Mouse (Mus musculus) left cerebral cortex, postnatal 25 days (tissue): ENCODE measurements at regions not wholly inside any gene's neighbourhood (a gene's known extent, or its start where the extent isn't known, plus 50 kb on each side); places are given as distances from the start of the nearest gene placed in this dataset.

ENCODE experiments used
- DNase-seq, 2 experiments: peaks; one replicate each; pipeline ENCODE4 v3.0.0; 2022; ENCODE audit warnings: low spot score in 2 of 2, mixed read lengths in 1 of 2
- intact Hi-C: fragments of 180-260 bp; cut with DNase I; formaldehyde crosslinking; loops from one replicate; pipeline ENCODE4 v1.15.1; 2025

DNA sequence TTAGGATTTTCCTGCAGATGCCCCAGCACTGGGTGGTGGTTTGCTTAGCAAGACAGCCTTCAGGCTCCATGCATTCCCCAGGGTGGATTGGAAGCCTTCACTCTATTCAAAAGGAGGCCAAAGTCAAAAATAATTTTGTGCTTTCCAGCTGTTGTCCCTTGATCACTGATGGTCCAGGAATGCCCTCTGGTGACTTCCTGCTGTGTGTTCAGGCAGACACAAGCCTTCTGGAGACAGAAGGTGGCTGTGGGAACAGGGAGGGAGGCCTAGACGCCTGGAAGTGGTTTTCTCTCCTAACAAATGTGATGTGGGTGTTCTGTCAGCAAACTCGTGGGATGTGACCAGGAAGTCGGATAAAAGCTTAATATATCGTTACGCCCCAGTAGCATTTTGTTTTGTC lies 81.3 kb downstream of the Atp6ap1l start:
- DNase-seq, result peak; percentile 12 to 34
- intact Hi-C loops, result no loop called here

DNA sequence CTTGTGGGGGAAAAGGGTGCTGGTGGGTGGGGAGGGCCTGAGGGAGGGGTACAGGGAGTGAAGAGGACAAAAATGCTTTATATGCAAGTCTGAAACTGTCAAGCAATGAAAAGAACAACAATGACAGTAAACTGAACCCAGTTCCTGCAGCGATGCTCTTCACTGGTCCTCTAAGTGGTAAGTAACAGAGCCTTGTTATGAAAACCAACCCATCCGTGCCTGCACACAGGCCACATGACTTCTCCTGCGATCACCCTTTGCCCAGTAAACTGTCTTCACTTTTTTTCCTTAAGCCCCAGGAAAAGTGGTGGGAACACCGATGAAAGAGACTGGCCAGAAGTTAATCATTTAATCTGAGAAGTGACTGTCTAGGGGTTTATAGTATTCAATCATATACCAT lies 83.3 kb downstream of the Atp6ap1l start:
- intact Hi-C loops, result no loop called here
- no peak for DNase-seq

DNA sequence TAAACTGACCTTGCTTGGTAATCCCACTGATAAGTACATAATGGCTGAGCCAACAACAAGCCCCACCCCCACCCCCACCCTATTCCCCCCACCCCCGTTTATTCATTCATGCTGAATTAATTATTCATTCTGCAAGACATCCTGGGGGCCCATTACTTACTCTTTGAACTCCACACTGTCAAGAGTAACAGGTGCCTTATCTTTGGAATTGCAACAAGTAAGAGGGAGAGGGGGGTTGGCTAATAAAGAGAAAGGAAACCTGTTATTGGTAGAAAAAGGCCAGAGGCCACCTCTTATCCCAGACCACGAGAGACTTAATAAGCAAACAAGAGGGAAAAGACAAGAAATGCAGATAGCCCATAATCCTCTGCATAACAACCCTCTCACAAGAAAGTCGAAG lies 84.7 kb downstream of the Atp6ap1l start:
- intact Hi-C loops, result no loop called here
- DNase-seq, result no peak

DNA sequence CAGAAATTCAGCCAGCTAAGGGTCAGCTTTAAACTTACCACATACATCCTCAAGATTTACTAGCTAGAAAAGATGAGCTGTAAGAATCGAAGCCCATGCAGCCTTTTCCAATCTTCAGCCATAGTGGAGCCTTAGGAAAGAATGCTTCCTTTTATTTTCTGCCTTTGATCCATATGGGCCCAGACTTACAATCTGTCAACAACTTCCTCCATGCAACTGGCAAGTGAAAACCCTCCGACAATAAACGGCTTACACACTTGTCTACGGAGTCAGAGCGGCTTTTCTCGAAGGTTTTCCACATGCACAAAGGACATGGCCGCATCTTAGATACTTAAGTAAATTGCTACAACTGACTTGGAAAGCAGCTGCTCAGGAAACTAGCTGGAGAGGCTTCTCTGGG lies 85.2 kb downstream of the Atp6ap1l start:
- intact Hi-C loops, result no loop called here
- DNase-seq, result no peak

DNA sequence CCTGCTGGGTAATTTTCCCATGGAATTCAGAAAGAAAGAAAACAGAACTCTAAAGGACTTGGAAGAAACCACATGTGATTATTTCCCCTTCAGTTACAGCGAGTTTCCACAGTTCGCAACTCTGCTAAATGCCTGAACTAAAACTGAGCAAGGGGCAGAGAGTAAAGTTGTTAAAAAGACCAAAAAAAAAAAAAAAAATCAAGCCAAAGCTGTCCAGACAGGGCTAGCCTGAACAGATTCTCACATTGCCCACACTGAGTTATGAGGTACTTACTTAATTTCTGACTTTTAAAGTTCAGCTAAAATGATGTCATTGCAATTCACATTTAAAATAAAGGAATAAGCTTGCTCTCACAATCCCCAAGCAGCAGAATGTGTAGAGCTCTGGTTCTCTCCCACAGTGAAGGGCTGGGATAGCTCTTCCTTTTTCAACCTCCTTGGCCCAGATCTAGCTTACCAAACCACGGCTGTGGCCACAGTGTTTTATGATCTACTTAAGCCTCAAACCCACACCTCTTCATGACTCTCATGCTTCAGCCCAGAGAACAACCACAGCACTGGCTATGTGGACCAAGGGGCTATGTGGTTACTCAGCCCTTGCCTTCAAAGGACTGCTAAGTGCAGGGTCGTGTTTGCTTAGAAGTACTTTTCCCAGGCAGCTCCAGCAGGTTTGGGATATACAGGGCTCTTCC lies 90.8 kb downstream of the Atp6ap1l start:
- intact Hi-C loops, result no loop called here
- DNase-seq, result no peak

DNA sequence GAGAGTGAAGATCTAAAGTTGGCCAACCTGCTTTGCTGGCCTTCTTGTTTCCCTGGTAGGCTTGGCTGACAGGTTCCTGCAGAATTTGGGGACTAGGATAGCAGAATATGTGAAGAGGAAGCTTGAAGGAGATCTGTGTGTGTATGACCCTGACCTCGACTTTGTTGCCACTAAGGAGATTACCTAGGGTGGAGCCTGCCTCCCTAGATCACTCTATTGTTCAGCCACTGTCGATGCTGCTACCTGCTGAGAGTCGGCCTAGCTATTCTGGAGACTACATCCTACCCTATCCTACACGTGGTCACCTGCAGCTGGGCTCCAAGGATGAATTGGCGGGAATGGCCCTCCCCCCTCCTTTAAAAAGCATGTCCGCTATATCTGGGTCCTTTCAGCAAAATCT lies 95.1 kb downstream of the Atp6ap1l start:
- DNase-seq, result no peak
- intact Hi-C loops, result no loop called here

DNA sequence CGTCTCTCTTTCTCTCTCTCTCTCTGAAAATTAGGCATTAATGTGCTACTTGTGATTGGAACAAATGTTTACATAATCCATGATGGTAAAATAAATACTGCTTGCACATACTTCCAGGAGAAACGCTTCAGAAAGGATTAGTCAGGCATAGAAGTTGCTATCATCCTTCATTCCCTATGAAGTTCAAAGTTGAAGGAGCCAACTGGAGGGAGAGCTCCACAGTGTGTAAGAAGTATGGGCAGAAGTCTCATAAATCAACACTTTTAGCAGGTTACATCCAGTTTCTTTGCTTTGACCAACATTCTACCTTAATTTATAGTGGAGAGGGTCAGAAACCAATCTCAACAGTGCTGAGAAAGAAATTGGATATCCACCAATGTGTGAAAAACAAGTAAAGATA lies 105.5 kb downstream of the Atp6ap1l start:
- no peak for DNase-seq
- intact Hi-C loops, result no loop called here

DNA sequence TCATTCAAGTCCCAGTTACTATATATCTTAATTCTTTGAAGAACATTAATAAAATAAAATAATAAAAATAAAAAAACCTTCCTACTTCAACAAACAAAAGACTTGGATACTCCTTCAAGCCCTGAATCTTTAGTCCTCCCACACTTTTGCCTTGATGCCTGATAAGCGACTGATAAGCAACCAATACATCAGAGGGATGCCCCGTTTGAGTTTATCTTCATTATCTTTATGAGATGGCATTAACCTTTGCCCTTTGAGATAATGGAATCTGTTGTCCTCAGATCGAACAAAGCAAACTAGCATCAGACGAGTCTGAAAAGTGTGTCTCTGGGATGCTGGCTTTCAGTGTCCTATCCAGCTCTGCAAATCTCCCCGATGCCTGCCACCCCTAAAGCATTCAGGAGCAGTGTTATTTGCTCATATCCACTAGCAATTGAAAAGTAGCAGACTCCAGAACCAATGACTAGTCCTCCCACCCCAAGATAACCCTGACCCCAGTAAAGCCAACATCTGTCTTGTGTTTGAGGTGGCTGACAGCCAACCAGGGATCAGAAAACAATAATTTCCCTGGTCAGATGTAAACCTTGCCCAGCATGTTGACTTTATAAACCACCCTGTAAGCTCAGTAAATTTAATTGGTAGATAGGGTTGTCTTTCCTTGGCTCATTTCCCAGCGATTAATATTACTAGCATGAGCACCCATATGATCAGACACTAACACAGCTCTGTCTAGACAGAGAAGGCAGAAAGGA lies 106.2 kb downstream of the Atp6ap1l start:
- DNase-seq, result no peak
- intact Hi-C loops, result no loop called here

DNA sequence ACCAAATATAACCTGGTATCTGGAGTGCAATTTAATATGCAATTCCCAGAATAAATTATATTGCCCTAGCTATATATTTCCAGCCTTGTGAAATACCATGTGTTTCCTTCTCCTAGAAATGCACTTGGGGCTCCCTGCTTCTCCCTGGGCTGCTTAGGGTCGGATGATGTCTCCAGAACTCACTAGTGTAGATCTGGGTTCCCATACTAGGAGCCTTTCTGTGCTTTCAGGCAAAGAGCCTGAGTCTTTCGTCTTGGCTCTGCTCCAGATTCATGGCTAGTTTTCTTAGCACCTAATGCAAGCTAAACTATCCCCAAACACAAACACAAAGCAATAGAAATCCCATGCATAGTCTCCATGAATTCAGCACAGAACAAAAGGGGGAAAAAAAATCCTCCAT lies 106.8 kb downstream of the Atp6ap1l start:
- intact Hi-C loops, result no loop called here
- no peak for DNase-seq

DNA sequence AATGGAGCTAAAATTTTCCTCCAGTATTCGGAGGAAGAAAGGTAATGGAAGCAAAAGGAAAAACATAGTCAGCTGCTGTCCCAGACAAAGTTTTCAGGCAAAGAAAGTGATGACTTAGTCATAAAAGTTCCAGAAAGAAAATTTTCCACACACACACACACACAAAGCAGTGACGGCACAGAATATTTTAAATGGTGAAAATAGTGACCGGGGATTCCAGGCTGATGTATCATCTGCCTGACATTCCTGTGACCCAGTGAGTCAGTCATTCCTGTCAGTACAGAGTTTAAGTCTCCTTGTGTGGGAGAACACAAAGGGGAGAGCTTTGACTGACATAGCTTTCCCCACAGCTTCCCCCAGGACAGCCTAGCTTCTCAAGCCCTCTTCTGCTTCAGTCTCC lies 107.9 kb downstream of the Atp6ap1l start:
- DNase-seq, result no peak
- intact Hi-C loops, result no loop called here

DNA sequence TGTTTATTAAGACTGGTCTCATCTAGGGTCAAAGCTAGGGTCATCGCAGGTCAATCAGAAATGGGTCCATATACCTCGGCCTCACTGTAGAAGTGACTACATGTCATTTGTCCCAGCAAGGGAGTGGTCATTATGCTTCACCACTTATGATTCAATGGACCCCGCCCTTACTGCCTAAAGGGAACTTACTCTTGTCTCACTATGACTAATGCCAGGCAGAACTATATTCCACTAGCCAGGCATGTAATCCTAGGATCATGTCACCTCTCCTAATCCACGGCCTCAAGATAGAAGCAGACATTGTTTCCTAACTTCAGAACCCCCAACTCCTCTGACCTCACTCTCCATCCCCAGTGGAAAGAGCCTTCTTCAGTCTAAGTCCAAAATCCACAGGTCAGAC lies 108.3 kb downstream of the Atp6ap1l start:
- intact Hi-C loops, result no loop called here
- DNase-seq, result no peak

DNA sequence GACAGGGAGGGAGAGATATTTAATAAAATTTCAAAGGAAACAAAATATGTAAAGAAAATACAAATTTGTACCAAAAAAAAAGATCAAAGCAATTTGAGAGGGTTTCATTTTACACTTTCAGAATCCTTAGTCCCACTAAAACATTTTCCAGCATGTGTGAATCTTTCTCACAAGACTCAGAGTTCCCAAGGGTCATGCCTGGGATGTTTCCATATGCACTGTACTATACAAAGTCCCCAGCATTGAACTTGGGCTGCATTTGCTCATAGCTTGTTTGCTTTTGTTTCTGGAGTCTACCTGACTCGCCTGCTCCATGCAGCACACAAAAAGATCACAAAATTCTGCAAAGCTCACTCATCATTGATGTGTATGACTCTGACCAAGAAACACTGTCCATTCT lies 122.7 kb downstream of the Atp6ap1l start:
- DNase-seq, result no peak
- intact Hi-C loops, result no loop called here

DNA sequence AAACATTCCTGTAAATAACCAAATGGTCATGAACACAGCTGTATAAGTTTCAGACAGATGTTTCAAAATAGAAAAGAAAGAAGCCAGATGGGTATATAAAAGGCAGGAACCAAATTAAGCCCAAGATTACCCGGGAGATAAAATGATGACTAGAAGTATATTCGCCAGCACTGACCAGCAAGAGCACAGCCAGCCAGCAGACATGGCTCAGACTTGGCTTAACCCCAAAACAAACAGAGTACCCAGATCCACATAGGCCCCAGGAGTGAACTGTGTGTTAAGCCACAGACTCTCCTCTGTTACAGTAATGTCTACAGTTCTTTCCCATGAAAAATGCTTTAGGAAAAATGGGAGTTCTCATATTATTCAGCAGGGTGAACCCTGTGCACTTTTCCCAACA lies 123.2 kb downstream of the Atp6ap1l start:
- DNase-seq, result no peak
- intact Hi-C loops, result no loop called here

DNA sequence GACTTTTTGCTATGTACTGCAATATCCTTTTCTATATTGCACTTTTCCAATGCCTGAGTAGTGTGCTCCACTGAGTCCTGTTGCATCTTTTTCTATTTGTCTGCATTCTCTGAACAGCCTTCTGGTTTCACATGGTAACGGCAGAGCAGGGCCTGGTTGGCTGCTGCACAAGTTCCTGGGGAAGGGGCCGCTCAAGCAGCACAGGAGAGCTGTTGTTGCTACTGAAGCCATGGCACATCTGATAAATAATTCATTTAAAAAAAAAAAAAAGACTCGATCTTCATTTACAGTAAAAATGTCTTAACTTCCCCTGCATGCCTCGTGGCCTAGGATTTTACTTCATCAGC lies 127.2 kb downstream of the Atp6ap1l start:
- intact Hi-C loops, result no loop called here
- DNase-seq, result no peak

DNA sequence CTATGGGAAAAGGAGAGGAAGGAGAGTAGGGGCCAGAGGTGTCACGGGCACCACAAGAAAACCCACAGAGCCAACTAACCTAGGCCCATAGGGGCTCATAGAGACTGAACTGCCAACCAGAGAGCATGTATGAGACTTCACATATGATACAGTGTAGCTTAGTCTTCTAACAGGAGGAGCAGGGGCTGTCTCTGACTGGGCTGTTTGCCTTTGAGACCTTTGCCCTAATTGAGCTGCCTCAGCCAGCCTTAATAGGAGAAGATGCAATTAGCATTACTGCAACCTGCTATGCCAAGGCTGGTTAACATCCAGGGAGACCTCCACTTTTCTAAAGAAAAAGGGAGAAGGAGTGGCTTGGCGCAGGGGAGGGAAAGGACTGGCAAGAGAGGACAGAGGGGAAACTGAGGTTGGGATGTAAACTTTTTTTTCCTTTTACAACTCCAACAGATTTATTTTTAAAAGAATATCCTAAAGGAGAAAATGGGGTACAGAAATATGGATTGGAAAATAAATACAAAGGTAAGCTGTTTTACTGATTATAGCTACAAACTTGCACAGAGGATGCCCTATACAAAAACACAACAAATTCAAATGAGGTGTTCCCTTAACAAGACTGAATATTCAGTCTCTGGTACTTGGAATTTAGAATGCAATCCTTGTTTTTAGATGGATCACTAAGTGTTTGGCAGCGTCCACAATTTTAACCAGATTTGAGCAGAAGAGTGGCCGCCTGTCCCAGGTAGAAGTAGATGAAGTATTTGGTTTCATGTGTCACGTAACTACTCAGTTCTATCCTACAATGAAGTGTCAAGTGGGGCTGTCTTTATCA lies 127.8 kb downstream of the Atp6ap1l start:
- intact Hi-C loops, result no loop called here
- DNase-seq, result no peak

DNA sequence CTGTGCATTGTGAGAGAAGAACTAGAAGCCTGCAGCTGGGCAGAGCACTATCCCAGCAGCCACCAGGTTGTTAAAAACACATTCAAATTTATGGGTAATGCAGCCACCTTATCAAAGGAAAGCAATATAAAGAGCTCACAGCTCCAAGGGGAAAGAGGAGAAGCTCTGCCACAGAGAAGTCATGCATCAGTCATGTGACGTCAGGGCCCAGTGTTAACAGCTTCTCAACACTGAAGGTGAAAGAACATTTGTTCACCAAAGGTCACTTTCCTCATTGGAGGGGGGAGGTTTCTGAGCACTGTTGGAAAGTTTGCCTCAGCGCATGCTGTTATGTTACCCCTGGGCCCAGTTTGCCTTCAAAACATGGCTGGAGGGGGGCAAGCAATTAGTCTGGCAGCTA lies 143.0 kb downstream of the Atp6ap1l start:
- intact Hi-C loops, result no loop called here
- no peak for DNase-seq

DNA sequence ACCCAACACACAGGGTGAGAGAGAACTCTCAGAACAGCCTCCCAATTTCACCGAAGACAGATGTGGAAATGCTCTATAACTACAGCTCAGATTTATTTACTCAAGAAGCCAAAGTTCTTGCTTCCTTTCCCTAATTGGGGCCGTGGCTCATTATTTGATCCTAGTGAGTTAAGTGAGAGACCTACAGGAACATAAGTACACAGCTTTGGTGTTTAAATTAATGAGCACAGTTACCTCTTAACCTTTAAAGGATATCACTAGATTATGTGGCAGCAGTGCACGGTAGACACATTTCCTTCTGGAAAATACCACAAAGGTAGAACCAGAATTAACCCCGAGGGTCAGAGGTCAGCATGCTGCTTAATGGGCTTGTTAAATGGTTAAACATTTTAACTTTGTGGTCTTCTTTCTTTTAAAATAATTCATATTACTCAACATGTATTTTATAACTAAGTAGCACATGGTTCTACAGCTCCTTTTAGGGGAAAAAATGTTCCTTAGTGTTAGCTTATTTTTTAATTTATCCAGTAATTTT lies 144.6 kb downstream of the Atp6ap1l start:
- intact Hi-C loops, result no loop called here
- DNase-seq, result no peak

DNA sequence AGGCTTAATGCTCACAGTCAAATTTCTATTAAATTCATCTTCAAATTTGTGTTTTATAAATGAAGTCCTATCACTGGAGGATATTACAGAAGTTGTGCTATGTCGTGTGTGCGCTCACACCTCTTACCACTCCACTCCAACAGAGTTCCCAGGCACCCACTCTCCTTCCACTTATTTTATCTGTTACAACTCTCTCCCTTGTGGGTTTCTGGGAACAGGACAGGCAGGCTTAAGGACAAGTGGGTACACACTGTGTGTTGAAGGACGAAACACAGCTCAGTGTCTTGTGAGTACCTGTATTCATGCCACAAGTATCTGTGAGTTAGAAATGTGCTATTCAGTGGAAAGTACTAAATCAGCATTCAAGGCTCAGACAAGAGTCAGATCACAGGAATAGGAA lies 150.7 kb downstream of the Atp6ap1l start:
- DNase-seq, result no peak
- intact Hi-C loops, result no loop called here

DNA sequence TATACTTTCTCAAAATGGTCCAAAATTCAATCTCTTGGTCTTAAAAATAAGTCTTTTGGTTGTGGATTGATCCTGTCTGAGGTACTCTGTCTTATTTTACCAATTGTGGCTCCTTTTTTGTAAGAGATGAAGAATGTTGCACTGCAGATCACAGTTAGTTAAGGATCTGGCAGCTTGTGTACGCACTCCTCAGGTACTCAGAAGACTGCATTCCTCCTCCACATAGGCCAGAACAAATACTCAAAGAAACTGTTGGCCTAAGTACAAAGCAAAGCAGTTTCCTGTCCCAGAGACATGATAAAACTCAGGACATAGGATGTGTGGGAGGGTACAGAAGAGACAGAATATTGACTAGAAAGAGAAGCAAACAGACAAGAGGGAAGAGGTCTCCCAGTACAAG lies 155.4 kb downstream of the Atp6ap1l start:
- no peak for DNase-seq
- intact Hi-C loops, result no loop called here

DNA sequence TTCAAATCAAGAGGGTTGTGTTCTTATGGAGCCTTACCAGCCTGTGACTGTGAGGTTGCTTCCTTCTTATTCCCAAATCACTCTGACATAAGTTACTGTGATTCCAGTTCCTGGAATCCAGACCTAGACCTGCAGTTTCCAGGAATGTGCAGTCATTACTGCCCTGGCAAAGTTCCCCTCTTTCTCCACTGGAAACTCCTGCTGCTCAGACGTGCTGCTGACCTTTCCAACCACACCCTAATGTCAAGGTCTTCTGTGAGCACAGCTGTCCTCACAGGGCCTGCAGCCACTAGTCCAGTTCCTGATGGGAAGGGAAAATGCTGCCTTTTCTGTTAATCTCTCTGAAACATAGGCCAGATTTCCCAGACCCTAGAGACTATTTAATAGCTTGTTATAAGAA lies 160.1 kb downstream of the Atp6ap1l start:
- intact Hi-C loops, result no loop called here
- DNase-seq, result no peak
